Mouse (Mus musculus): ENCODE data around the gene Mrps18a. TPM values are rescaled to one million over a fixed set of nuclear protein-coding genes. Genes with fewer than 3 reads are reported as not detected.

Gene Mrps18a
- total RNA-seq, 1 experiment from 2014 or later, result 41.5 TPM

DNA sequence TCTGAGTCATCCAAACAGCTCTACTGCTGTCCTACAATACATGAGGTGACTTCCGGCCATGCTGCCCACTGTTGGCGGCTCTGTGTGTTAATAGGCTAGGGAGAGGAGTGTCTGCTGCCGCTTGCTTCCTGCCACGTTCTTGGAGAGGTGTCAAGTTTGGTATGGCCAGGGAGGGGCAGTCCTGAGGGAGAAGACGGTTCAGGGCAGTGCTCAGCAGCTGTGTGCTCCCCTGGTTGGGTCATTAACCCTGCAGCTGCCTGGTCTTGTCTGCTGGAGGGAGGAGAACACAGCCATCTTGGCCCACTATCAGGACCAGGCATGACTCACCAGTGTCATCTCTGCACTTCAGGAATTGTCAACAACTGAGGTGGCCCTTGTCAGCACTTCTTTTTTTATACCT, 57.5 kb downstream of the Mrps18a start:
- 0 out of 2 replicates have a peak, but pooled peaks have one; percentile 12 for ATAC-seq (replicated peaks; ENCODE audit: low read depth, poor library complexity, severe bottlenecking)

DNA sequence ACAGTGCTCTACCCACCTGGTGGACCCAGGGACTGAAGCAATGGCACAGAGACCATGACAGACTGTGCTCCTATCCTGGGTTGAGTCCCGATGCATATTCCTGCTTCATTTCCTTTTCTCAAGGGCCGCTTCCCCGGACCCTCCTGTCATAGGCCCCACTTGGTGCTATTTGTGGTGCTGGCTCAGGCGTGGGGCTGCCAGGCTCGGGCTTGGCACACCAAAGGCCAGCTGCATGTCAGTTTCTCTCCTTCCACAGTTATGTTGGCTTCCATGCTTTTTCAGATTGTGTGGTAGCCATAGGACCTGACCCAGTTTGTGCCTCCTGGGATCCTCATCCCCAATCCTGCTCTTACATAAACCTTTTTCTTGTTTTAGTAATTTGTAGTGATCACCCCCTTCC, 58.0 kb downstream of the Mrps18a start:
- no peak for ATAC-seq (replicated peaks; ENCODE audit: low read depth, poor library complexity, severe bottlenecking)

DNA sequence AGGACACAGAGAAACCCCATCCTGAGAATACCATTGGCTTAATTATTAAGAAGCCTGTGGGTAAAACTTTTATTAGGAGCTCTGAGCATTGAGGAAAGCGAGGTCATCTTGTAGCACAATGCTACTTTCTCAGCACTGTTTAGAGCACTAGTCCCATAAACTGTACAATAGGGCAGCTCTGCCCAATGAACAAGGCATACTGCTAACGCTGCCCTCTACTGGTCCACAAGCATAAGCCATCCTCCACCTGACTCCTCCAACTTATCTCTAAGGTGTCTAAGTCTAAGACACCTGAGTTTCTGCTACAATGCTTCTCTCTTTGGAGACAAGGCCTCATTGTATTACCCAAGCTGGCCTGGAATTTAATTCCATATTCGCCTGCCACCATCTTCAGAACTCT, 59.8 kb downstream of the Mrps18a start:
- ATAC-seq (replicated peaks; ENCODE audit: low read depth, poor library complexity, severe bottlenecking), result peak; percentile 64

Other genes starting within 250 kb of the Mrps18a start
- gene Vegfa, start 78.6 kb upstream of the Mrps18a start, total RNA-seq (2017), result 13.2 and 17.9 TPM in 2 replicates
- gene Rsph9, start 33.2 kb downstream of the Mrps18a start, total RNA-seq (2017), result 1.3 TPM in 1 of 2 replicates, not detected in the other
- 3.8 and 12.1 TPM in 2 replicates for gene Mad2l1bp, start 42.6 kb downstream of the Mrps18a start, total RNA-seq (2017)
- gene Gtpbp2, start 50.0 kb downstream of the Mrps18a start, total RNA-seq (2017), result 26.1 and 31.0 TPM in 2 replicates
- 19.1 and 27.4 TPM in 2 replicates for gene Polh, start 91.7 kb downstream of the Mrps18a start, total RNA-seq (2017)
- 60.6 and 67.8 TPM in 2 replicates for gene Xpo5, start 91.8 kb downstream of the Mrps18a start, total RNA-seq (2017)
- 50.0 and 55.6 TPM in 2 replicates for gene Polr1c, start 137.1 kb downstream of the Mrps18a start, total RNA-seq (2017)
- gene Yipf3, start 137.1 kb downstream of the Mrps18a start, total RNA-seq (2017), result 26.5 and 32.6 TPM in 2 replicates
- not detected in 2 replicates for gene Lrrc73, start 142.5 kb downstream of the Mrps18a start, total RNA-seq (2017)
- gene Tjap1, start 172.0 kb downstream of the Mrps18a start, total RNA-seq (2017), result 11.3 and 14.6 TPM in 2 replicates
- 0.23 TPM in 1 of 2 replicates, not detected in the other for gene Dlk2, start 186.4 kb downstream of the Mrps18a start, total RNA-seq (2017)
- gene Abcc10, start 217.4 kb downstream of the Mrps18a start, total RNA-seq (2017), result 0.63 and 5.3 TPM in 2 replicates

All from common myeloid progenitor, adult 5-6 weeks (primary cell).